Mouse (Mus musculus) WW6 (cell line): ENCODE data around the gene Grik2.
"Not testable (repeated sequence)": the region's sequence is repeated elsewhere in the genome, so short reads cannot be mapped to it uniquely, and the experiment has no call there.

Source experiments
- DNase-seq: peaks from one replicate; pipeline ENCODE4 v3.0.0-alpha.2; 2013; ENCODE audit warnings: low read depth, low spot score

Gene Grik2

DNA sequence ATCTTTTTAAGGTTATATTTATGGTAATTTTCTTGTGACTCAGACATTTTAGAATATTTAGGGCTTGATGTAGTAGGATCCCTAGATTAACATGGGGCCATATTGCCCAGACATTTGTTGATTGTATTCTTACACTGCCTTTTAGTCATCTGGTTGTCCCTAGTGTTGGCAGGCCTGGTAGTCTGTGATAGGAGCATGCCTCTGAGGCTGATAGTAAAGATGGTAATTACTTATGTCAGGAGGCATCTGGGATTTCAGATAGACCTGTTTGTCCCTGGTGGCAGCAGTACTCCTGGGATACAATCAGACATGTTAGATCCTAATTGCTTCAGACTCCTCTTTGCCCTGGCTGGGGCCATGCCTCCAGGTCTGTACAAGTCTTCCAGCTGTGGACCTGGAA is 423.3 kb downstream of the Grik2 start:
- DNase-seq = no peak

DNA sequence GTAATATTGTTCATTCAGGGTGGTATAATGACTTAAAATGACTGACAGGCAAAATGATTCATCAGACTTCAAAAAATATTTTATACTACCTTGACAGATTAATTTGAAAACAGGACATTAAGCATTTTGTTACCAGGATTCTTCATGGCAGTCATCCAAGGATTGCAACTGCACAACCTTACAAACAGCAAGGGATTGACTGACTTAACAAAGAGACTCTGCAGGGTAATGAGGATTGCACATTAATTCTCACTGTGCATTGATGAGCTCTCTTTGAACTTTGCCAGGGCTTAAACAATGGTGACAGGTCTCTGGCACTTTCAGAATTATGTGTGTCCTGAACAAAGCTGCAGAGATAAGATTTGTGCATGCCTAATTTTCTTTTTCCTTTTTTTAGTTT is 466.2 kb downstream of the Grik2 start:
- no peak for DNase-seq

DNA sequence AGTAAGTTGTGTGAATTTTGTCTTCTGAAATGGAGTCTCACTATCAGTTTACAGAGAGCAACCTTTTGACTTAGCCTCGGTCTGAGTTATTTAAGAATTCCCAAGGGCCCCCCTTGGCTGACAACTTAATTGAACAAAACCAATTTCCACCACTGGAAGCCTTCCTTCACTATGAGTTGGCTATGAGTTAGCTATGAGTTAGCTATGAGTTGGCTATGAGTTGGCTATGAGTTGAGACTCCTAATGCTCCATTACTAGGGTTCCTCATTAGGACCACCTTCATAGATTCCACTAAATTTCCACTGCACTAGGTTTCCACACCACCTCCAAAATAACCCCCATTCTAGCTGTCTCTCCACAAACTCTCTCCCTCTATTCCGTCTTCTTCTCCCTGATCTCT is 468.7 kb downstream of the Grik2 start:
- DNase-seq = no peak

DNA sequence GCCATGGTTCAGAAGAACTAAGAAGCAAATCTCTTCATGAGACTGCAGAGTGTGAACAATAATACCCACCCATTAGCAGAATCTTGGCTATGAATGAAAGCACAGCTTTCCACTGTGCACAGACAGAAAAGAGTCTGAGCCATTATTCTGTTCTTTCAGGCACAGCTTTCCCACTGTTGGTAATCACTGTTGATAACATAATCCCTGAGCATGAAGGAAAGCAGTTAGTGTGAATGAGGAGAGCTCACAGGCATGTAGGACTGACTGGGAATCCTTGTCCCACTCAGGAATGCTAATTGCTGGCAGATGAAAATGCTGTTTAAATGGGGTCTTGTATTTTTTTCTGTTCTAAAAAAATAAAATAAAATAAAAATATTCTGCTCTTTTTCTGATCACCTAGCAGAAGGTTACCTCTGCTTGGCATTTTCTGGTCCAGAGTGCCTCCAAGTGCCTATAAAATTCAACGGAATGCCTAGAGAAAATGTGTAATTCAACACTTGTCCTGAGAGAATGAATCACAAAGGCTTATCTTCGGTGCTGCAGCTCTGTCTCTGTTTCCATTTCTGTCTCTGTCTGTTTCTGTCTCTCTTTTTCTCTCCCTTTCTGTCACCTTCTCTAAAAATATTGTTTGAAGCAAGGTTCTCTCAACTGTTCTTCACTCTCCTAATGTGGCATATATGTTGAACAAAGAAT is 532.2 kb downstream of the Grik2 start:
- DNase-seq = no peak

DNA sequence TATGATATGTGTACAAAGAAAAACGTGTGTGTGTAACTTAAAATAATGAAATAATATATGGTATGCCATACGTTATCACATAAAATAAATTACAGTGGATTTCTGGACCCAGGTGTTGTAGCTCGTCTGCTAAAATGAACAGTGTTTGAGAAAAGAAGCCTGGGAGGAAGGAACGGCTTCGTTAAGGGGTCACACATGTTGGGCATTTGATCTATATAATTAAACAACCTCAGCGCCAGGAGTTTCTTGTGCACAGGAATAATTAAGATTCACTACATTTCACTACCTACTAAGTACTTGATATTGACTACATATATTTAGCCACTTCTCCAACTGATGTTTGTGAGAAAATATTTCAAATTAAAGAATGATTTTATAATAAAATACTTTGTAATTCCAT is 551.2 kb downstream of the Grik2 start:
- not testable (repeated sequence) for DNase-seq

DNA sequence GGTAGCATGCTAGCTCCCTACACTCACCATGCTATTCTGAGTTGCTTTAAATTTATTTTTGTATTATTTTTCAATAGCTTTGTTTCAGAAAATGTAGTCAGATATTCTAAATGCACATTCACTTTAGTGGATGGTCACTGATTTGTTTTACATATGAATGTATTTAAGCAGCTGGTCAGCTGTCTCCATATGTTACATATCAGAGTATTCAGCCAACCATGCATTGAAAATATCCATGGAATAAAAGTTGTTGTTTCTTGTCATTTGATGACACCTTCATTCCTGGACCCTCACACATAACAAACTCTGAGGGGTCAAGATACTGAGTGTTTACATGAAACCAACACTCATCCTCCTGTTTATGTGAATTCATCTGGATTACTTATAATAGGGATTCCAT is 551.7 kb downstream of the Grik2 start:
- not testable (repeated sequence) for DNase-seq

DNA sequence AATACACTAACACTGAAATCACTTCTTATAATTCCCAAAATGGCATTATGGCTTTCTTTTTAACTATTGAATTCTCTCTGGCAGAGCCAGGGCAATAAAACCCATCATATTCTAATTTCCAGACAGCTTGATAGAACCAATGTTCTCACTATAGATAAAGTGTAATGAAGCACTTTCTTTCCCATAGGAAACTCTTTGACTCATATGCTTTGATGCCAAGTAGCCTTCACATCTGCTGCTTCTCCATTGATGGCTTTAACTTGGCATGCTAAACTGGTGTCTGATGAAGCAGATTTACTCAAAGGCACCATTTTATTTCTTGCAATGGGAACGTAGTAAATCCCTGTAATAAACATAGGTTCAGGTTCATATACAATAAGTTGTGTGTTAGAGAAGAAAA is 568.5 kb downstream of the Grik2 start:
- no peak for DNase-seq

DNA sequence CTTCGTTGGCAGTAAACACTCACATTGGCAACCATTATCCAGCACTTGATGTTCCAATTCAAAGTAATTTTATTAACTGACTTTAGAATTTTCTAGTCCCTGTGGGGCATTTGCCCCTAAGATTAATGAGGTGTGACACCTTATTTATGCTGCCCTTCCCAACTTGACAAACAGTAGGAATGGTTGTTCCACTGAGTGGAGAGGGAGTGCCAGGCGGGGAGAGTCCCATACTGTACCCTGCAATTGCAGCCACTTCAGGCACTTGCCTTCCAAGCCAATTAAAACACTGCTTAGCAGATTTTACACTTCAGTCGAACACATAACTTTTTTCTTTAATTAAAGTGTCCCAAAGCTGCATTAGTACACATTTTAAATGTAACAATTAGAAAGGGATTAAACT is 568.9 kb downstream of the Grik2 start:
- no peak for DNase-seq

DNA sequence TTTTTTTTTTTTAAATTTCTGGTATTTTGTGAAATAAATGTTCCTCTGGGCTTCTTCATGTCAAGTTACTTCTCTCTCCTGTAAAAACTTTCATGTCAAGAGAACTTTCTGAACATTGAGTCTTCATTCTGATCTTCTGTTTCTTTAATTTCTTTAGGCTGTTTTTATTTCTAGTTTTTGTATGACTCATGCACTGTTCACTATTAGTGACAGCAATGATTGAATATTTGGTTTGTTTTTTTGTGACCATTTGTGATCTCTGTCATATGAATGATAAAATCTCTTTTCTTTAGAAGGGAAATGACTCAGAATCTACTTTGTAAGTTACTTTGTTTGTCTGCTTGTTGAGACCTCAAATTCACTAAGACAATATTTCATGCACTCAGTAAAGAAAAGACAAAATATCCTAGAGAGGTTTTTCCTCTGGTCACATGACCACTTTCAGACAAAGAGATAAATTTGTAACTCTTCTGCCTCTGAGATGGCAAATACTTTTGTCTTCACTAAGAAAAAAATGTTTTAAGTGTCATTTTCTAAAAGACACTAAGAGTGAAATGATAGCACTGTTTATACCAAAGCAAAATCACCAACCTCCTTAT is 596.7 kb downstream of the Grik2 start:
- DNase-seq = no peak

DNA sequence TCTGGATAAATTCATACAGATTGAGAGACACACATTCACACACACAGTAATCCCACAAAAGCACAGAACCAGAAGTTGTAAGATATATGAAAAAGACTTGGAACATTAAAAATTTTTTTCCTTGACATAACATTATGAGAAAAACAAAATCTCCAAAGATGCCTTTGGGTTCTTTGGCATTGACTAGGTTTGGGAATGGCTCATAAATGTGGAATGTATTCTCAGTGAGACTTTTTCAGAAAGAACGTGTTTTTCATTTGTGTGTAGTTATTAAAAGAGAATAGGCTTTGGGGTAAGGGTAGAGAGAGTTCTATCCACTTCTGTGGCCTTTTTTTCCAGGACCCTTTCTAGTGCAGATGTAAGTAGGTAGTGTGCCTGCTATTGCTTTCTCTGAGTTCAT is 597.3 kb downstream of the Grik2 start:
- no peak for DNase-seq

DNA sequence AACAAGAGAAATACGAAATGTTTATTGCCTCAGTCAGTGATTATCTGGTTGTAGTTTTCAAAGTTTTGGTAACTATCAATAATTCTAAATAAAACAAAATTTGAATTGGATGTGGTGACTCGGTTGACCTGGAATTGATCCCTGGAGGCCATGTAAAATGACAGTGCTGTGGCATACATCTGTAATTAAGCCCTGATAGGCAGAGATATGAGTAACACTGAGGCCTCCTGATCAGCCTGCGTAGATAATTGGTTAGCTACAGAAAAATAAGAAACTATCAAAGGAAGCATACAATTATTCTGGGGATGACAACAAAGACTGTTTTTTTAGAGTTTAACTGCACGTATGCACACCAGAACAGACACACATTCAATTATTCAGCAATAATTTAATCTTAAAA is 634.4 kb downstream of the Grik2 start:
- no peak for DNase-seq

DNA sequence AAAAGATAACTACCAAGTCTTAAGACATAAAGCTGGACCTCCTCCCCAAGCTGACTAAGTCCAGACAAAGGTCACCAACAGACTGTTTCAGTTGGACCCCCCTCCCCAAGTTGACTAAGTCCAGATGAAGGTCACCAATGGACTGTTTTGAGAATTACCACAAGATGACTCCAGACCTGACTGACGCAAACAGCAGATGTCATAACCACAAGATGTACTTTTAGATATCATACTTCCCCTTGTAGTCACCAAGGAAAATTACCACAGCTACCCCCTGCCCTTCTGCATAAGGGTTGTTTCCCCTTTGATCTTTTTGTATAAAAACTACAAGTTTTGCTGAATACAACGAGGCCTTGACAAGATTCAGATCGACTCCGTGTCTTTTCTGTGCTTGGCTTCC is 637.1 kb downstream of the Grik2 start:
- DNase-seq = not testable (repeated sequence)

DNA sequence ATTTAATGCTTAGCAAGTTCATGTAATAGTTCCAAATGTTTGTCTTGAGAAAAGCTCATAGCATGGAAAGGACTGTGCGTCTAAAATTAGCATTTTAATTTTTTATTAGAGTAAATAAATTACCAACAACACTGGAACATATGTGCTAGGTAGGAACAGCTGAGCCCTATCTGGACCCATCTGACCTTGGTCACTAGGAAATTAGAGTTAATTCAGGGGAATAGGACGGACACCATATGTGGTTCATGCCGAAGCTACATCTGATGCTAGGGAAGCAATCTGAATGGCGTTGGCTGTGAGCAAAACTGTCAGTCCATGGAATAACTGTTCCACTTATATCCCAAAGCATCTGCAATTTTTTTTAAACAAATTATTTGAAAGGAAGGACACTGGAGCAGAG is 638.9 kb downstream of the Grik2 start:
- no peak for DNase-seq

DNA sequence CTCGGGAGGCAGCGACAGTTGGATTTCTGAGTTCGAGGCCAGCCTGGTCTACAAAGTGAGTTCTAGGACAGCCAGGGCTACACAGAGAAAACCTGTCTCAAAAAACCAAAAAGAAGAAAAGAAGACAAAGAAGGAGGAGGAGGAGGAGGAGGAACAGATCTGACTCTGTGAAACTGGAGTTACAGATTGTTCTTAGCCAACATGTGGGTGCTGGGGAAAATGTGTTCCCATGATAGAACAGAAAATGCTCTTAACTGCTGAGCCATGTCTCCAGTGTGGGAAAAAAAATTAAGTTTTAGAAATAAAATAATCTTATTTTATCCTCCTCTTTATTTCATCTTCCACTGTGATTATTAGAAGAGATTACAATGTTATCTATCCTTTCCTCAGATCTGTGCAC is 645.9 kb downstream of the Grik2 start:
- no peak for DNase-seq

DNA sequence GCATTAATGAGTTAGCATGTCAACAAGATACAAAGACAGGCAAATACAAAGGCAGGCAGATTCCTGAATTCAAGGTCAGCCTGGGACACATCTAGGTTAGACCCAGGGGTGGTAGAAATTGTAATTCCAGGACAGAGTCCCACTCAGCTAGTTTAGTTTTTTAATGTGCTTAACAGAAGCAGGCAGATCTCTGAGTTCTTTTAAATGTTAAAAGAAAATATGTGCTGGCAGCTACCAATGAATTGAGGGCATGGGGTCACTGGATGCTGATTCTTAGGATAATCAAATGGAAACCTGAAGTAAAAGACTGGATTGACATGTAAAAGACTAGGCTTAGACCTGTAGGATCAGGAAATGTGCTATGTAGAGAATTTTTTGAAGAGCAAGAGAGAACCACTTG is 651.8 kb downstream of the Grik2 start:
- DNase-seq = no peak

DNA sequence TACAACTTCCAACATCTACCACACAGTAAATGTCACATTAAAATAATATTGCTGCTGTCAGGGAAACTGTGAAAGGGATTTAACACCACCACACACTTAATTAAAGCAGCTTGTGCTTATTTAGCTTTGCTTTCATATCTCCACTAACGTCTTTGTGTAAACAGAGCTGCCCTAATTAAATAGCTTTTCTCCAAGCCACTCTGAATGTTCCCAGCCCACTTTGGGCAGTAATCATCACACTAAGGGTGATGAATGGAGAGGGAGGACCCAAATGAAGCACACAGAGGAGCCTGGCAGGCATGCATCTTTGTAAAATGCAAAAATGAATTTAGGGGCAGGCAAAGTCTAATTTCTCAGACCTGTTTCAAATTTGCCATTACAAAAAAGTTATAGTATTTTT is 657.3 kb downstream of the Grik2 start:
- DNase-seq = no peak

DNA sequence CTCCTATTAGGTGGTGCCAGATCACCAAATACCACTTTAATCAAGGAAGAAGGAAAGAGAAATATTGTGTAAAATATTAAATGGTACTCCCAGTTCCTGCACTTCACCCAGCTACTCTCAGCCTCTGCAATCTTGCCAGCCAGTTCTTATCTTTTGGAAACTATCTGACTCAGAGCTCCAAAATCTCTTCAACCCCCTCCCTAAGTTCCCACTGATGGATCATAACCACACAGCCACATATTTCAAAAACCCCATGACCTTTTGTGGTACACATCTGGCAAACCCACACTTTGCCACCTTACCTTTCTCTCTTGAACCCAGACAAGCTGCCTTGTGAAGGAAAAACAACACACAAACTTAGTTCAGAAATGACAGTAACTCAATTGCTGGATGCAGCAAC is 738.2 kb downstream of the Grik2 start:
- no peak for DNase-seq

DNA sequence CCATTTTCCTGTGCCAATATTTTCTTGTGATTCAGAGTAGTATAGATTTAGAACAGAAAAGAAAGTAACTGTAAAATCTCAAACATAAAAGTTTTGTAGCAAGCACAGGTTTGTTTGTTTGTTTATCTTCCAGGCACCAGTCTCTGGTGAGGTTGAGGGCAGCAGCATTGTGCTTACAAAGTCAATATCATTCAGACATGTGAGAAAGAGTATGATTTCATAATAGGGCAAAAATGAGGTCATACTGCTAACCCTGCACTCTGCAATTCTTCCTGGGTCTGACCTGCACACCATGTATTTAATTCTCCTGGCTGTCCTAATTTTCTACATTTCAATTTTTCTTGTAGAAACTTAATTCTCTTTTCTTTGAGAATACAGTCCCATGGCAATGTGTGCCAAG is 739.2 kb downstream of the Grik2 start:
- DNase-seq = no peak
